Mouse (Mus musculus): ENCODE measurements around the gene Spdl1.

Gene Spdl1

GRCm38 (mm10) chr11:34833318-34834086, at the start of gene Spdl1:
Gene Spdl1 (minus strand): TSS chr11:34833641.
- DNase-seq (ENCODE audit: low read depth, low spot score): peak; percentile 91

- peak; percentile 29 for DNase-seq (ENCODE audit: low read depth, low spot score)
These were observed 48.1 kb upstream of the Spdl1 start for GRCm38 (mm10) chr11:34881528-34881927.

GRCm38 (mm10) chr11:34879678-34880077, 46.2 kb upstream of the Spdl1 start:
- DNase-seq (ENCODE audit: low read depth, low spot score): no peak

- DNase-seq (ENCODE audit: low read depth, low spot score): no peak
These were observed 40.4 kb upstream of the Spdl1 start for GRCm38 (mm10) chr11:34873861-34874260.

- no peak for DNase-seq (ENCODE audit: low read depth, low spot score)
These were observed 39.0 kb upstream of the Spdl1 start for GRCm38 (mm10) chr11:34872432-34872831.

- DNase-seq (ENCODE audit: low read depth, low spot score): no peak
These were observed 38.5 kb upstream of the Spdl1 start for GRCm38 (mm10) chr11:34871991-34872390.

- DNase-seq (ENCODE audit: low read depth, low spot score): no peak
These were observed 38.0 kb upstream of the Spdl1 start for GRCm38 (mm10) chr11:34871456-34871855.

GRCm38 (mm10) chr11:34868626-34869025, 35.2 kb upstream of the Spdl1 start:
- DNase-seq (ENCODE audit: low read depth, low spot score): no peak

- no peak for DNase-seq (ENCODE audit: low read depth, low spot score)
These were observed 32.4 kb upstream of the Spdl1 start for GRCm38 (mm10) chr11:34865741-34866270.

- DNase-seq (ENCODE audit: low read depth, low spot score): peak; percentile 83
These were observed 31.7 kb upstream of the Spdl1 start for GRCm38 (mm10) chr11:34865181-34865580.

- no peak for DNase-seq (ENCODE audit: low read depth, low spot score)
These were observed 23.2 kb upstream of the Spdl1 start for GRCm38 (mm10) chr11:34856652-34857051.

GRCm38 (mm10) chr11:34846268-34846652, 12.8 kb upstream of the Spdl1 start:
- DNase-seq (ENCODE audit: low read depth, low spot score): no peak

GRCm38 (mm10) chr11:34845567-34846267, 12.3 kb upstream of the Spdl1 start:
- DNase-seq (ENCODE audit: low read depth, low spot score): no peak

- peak; percentile 45 for DNase-seq (ENCODE audit: low read depth, low spot score)
These were observed 10.1 kb upstream of the Spdl1 start for GRCm38 (mm10) chr11:34843517-34843916.

- no peak for DNase-seq (ENCODE audit: low read depth, low spot score)
These were observed 6.8 kb upstream of the Spdl1 start for GRCm38 (mm10) chr11:34840283-34840682.

- no peak for DNase-seq (ENCODE audit: low read depth, low spot score)
These were observed 5.6 kb upstream of the Spdl1 start for GRCm38 (mm10) chr11:34839051-34839450.

- no peak for DNase-seq (ENCODE audit: low read depth, low spot score)
These were observed 2.8 kb upstream of the Spdl1 start for GRCm38 (mm10) chr11:34836272-34836671.

GRCm38 (mm10) chr11:34832678-34833077, 763 bp downstream of the Spdl1 start:
- no peak for DNase-seq (ENCODE audit: low read depth, low spot score)

- no peak for DNase-seq (ENCODE audit: low read depth, low spot score)
These were observed 5.6 kb downstream of the Spdl1 start for GRCm38 (mm10) chr11:34827803-34828202.

GRCm38 (mm10) chr11:34826940-34827339, 6.5 kb downstream of the Spdl1 start:
- no peak for DNase-seq (ENCODE audit: low read depth, low spot score)

GRCm38 (mm10) chr11:34824791-34825190, 8.7 kb downstream of the Spdl1 start:
- no peak for DNase-seq (ENCODE audit: low read depth, low spot score)

GRCm38 (mm10) chr11:34814767-34815166, 18.7 kb downstream of the Spdl1 start:
- peak; percentile 33 for DNase-seq (ENCODE audit: low read depth, low spot score)

- no peak for DNase-seq (ENCODE audit: low read depth, low spot score)
These were observed 19.1 kb downstream of the Spdl1 start for GRCm38 (mm10) chr11:34814319-34814718.
